Comparison of ENCODE assay signal across 23 mouse cellular contexts in the genomic region with DNA sequence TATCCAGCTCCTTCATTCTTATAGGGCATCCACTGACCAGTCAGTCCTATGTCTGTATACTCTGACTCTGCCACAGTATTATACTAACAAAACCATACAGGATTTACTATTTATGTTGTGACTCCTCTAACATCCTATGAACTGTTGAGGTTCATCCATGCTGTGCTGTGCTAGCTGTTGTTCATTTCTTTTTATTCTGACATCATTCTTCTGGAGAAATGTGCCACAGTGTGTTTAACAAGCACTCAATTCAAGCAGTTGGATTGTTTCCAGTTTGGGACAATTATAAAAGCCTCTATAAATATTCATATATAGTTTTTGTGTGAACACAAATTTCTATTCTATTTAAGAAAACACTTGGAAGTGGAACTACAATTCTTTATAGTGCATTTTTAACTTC.
"Had no signal": no experiment of that assay in that cellular context is flagged by ENCODE, and none has a peak within 500 bp of the region (broad histone marks: within the 10 kb centered on the region; RNA-seq: fewer than 3 reads in every experiment).

No protein-coding gene starts in this region.

- H3K9ac ChIP-seq: kidney, embryonic 15.5 days; limb, embryonic 12.5 days; limb, embryonic 15.5 days; liver, embryonic 14.5 days; liver, postnatal 0 days; lung, embryonic 14.5 days; midbrain, embryonic 12.5 days; neural tube, embryonic 13.5 days; stomach, embryonic 15.5 days had no signal

- H3K27me3 ChIP-seq: kidney, embryonic 15.5 days; limb, embryonic 12.5 days; limb, embryonic 15.5 days; midbrain, embryonic 12.5 days; neural tube, embryonic 13.5 days; stomach, embryonic 15.5 days had no signal

- H3K4me1 ChIP-seq: kidney, embryonic 15.5 days; limb, embryonic 12.5 days; limb, embryonic 15.5 days; midbrain, embryonic 12.5 days; neural tube, embryonic 13.5 days; stomach, embryonic 15.5 days had no signal

- H3K4me2 ChIP-seq: kidney, embryonic 15.5 days; limb, embryonic 12.5 days; limb, embryonic 15.5 days; liver, embryonic 11.5 days; lung, embryonic 14.5 days; midbrain, embryonic 12.5 days; neural tube, embryonic 13.5 days; stomach, embryonic 15.5 days had no signal

- H3K4me3 ChIP-seq: kidney, embryonic 15.5 days; limb, embryonic 12.5 days; limb, embryonic 15.5 days; midbrain, embryonic 12.5 days; myocyte; neural tube, embryonic 13.5 days; stomach, embryonic 15.5 days had no signal

- H3K36me3 ChIP-seq: kidney, embryonic 15.5 days; limb, embryonic 12.5 days; limb, embryonic 15.5 days; midbrain, embryonic 12.5 days; neural tube, embryonic 13.5 days; stomach, embryonic 15.5 days had no signal

- H3K27ac ChIP-seq: kidney, embryonic 15.5 days; limb, embryonic 12.5 days; limb, embryonic 15.5 days; liver, embryonic 14.5 days; macrophage; midbrain, embryonic 12.5 days; neural tube, embryonic 13.5 days; stomach, embryonic 15.5 days had no signal

- DNase-seq: kidney, adult 11 months; kidney, adult 8-10 months; kidney, postnatal 10 days; kidney, postnatal 36 days; left cerebral cortex, postnatal 4 days; liver, postnatal 0 days; lung, embryonic 14.5 days; retina, postnatal 1 day; right cerebral cortex, postnatal 25 days; spleen, adult 18-20 months; thymus, adult 18-20 months; thymus, postnatal 36 days had no signal

- H3K9me3 ChIP-seq: kidney, embryonic 15.5 days; limb, embryonic 12.5 days; limb, embryonic 15.5 days; midbrain, embryonic 12.5 days; neural tube, embryonic 13.5 days; stomach, embryonic 15.5 days had no signal

- ATAC-seq: liver, postnatal 0 days; lung, postnatal 0 days had no signal
